Mouse (Mus musculus) lung, adult 2 months (tissue): ENCODE results near the gene Cdh5.

Experiments
- CTCF ChIP-seq: fragments of 200-500 bp; IDR thresholded peaks from 2 replicates; pipeline ENCODE4 v1.5.1; 2011; ENCODE audit warnings: mild to moderate bottlenecking, low read length, control low read depth; ENCODE audit not compliant: insufficient read depth
- POLR2A ChIP-seq: fragments of 200-500 bp; IDR thresholded peaks from 2 replicates; pipeline ENCODE4 v1.6.1; 2011; ENCODE audit warnings: low read depth, mild to moderate bottlenecking, control low read depth, low read length, borderline replicate concordance; ENCODE audit errors: extremely low read depth

GRCm38 (mm10) chr8:104075079-104075478 lies 26.3 kb upstream of the Cdh5 start:
- no peak for TF ChIP-seq CTCF
- no peak for TF ChIP-seq POLR2A
